In genomic region chr8:84831490-84831889, GRCm38 (mm10) we compare ENCODE assay signal across 8 mouse cellular contexts. TPM values are rescaled to one million over a fixed set of nuclear protein-coding genes. Genes with fewer than 3 reads are reported as not detected.
A peak's percentile ranks its signal among the peaks of the same experiment; 100 is the strongest.
DNase-seq lines count a peak whose midpoint lies in the region; ATAC-seq and TF ChIP-seq lines count a peak whose summit lies in the region.

Gene Gadd45gip1, plus strand, starts transcription at chr8:84831522.

- H3K9me3 ChIP-seq in erythroblast, embryonic 14.5 days (ENCODE audit: control insufficient read depth, low read length) = no peaks in the 10 kb centered on the region
- no peaks in the 10 kb centered on the region for H3K9me3 ChIP-seq in heart, embryonic 16.5 days (replicated peaks; ENCODE audit: control insufficient read depth, low read length)
- no peaks in the 10 kb centered on the region for H3K9me3 ChIP-seq in stomach, postnatal 0 days (ENCODE audit: control insufficient read depth, low read length)

- intact Hi-C loops in left cerebral cortex, postnatal 25 days (cut with DNase I) = no loop called here

- peak within 1 kb of the TSS; percentile 95 for H3K27ac ChIP-seq in heart, embryonic 16.5 days (ENCODE audit: low read length)
- peak within 1 kb of the TSS; percentile 95 for H3K27ac ChIP-seq in stomach, postnatal 0 days (replicated peaks)

- peak within 1 kb of the TSS; percentile 98 for H3K4me3 ChIP-seq in erythroblast, embryonic 14.5 days (replicated peaks)
- H3K4me3 ChIP-seq in heart, embryonic 16.5 days (ENCODE audit: low read length) = peak within 1 kb of the TSS; percentile 96
- H3K4me3 ChIP-seq in stomach, postnatal 0 days (ENCODE audit: low read depth, low read length) = peak within 1 kb of the TSS; percentile 99

- in situ Hi-C loops in Patski (cut with MboI; ENCODE audit: low pct_unique_long_range_greater_than_20kb) = no loop called here

- 54% methylated on average over 11 of the region's 11 CpGs for WGBS in heart, embryonic 16.5 days
- WGBS in stomach, postnatal 0 days = 72% methylated on average over 11 of the region's 11 CpGs

- no peak for TF ChIP-seq CTCF in Patski (IDR thresholded peaks at IDR 0.05)
- peak; percentile 29; the same call in 1 of the 2 replicates for TF ChIP-seq CTCF in stomach, postnatal 0 days (IDR thresholded peaks at IDR 0.05; ENCODE audit: low read depth)

- H3K9ac ChIP-seq in heart, embryonic 16.5 days (ENCODE audit: low read length) = peak within 1 kb of the TSS; percentile 99
- H3K9ac ChIP-seq in stomach, postnatal 0 days (ENCODE audit: low read length) = peak within 1 kb of the TSS; percentile 96

- POLR2A ChIA-PET in Patski (lab: Charles Lee) = interaction anchor here (0.7 to 1.6 kb wide), 3 partner anchors 12 to 170 kb away, joined by 3 read pairs; partner anchors contain the start of gene Nacc1

- peaks cover 60% of the 10 kb centered on the region for H3K36me3 ChIP-seq in erythroblast, embryonic 14.5 days (ENCODE audit: control insufficient read depth)
- peaks cover 21% of the 10 kb centered on the region for H3K36me3 ChIP-seq in heart, embryonic 16.5 days (ENCODE audit: control insufficient read depth, insufficient read depth)
- peaks cover 11% of the 10 kb centered on the region for H3K36me3 ChIP-seq in stomach, postnatal 0 days (ENCODE audit: control insufficient read depth, insufficient read depth, low read length)

- ATAC-seq in Patski = peak; percentile 65
- no peak for ATAC-seq in heart, embryonic 16.5 days (replicated peaks; ENCODE audit: extremely low read depth, insufficient read depth, low FRiP score)
- ATAC-seq in megakaryocyte-erythroid progenitor cell, adult 5-6 weeks (replicated peaks; ENCODE audit: low FRiP score, low TSS enrichment, poor library complexity, severe bottlenecking) = 0 out of 2 replicates have a peak, but pooled peaks have one; percentile 69
- 0 out of 2 replicates have a peak, but pooled peaks have one; percentile 19 for ATAC-seq in stomach, postnatal 0 days (ENCODE audit: low FRiP score, low TSS enrichment)

- no peak for TF ChIP-seq EP300 in stomach, postnatal 0 days (optimal IDR thresholded peaks at IDR 0.05)

- CTCF ChIA-PET in Patski (lab: Charles Lee) = interaction anchor here (1.8 kb wide), 1 partner anchor 11 kb away, joined by 3 read pairs; no protein-coding TSS in a partner anchor

- peak; percentile 82 for DNase-seq in CD4-positive, CD25-positive, alpha-beta regulatory T cell, adult 2 months (ENCODE audit: low read depth, low spot score)
- no peak for DNase-seq in Patski (ENCODE audit: low read depth, low spot score)
- DNase-seq in left cerebral cortex, postnatal 25 days (ENCODE audit: low spot score in 2 of 2) = no peak
- DNase-seq in stomach, postnatal 0 days (ENCODE audit: low spot score) = no peak
- DNase-seq in right cerebral cortex, adult 2 months (ENCODE audit: low spot score in 2 of 2) = no peak

- H3K27me3 ChIP-seq in Patski = no peaks in the 10 kb centered on the region
- no peaks in the 10 kb centered on the region for H3K27me3 ChIP-seq in erythroblast, embryonic 14.5 days (ENCODE audit: control insufficient read depth)
- no peaks in the 10 kb centered on the region for H3K27me3 ChIP-seq in heart, embryonic 16.5 days (ENCODE audit: control insufficient read depth, insufficient read depth, low read length)
- no peaks in the 10 kb centered on the region for H3K27me3 ChIP-seq in stomach, postnatal 0 days (ENCODE audit: control insufficient read depth, insufficient read depth, low read length)

- H3K4me1 ChIP-seq in erythroblast, embryonic 14.5 days (ENCODE audit: control insufficient read depth) = peaks cover 73% of the 10 kb centered on the region
- peaks cover 17% of the 10 kb centered on the region for H3K4me1 ChIP-seq in heart, embryonic 16.5 days (ENCODE audit: control insufficient read depth, insufficient read depth, low read length)
- H3K4me1 ChIP-seq in stomach, postnatal 0 days (replicated peaks; ENCODE audit: control insufficient read depth, insufficient read depth) = no peaks in the 10 kb centered on the region

- H3K4me2 ChIP-seq in heart, embryonic 16.5 days (ENCODE audit: low read depth, low read length) = peak within 1 kb of the TSS; percentile 73
- H3K4me2 ChIP-seq in stomach, postnatal 0 days (replicated peaks; ENCODE audit: low read depth) = peak within 1 kb of the TSS; percentile 81

RNA-seq across cellular contexts. Expression of gene Gadd45gip1, which starts in this region (rescaled TPM):
- 31.8 TPM for polyA plus RNA-seq in Patski (2021)
- polyA plus RNA-seq in erythroblast, embryonic 14.5 days (2012) = 10.3 and 11.6 TPM in 2 replicates
- 47.7 and 48.3 TPM in 2 replicates for polyA plus RNA-seq in heart, embryonic 16.5 days (2015; fragmentation: Nextera tagmentation; extraction: Ambion mirVana)
- total RNA-seq in left cerebral cortex, postnatal 25 days (2021) = 10 to 100 TPM; 23.4 to 24.7 TPM
- total RNA-seq in megakaryocyte-erythroid progenitor cell, adult 5-6 weeks (2014; fragmentation: Nextera tagmentation) = 28.3 and 31.1 TPM in 2 replicates
- 53.1 and 61.8 TPM in 2 replicates for total RNA-seq in megakaryocyte-erythroid progenitor cell, adult 5-6 weeks (2017)
- 38.5 and 39.3 TPM in 2 replicates for polyA plus RNA-seq in stomach, postnatal 0 days (2015; fragmentation: Nextera tagmentation; extraction: Ambion mirVana)
